Mouse (Mus musculus) G1E (cell line): ENCODE data around the gene Abcc1.

Source experiments
- CTCF ChIP-seq: IDR thresholded peaks from 2 replicates; pipeline ENCODE4 v1.5.1; 2012; ENCODE audit warnings: low read depth, low read length, inconsistent platforms, mixed read lengths
- GATA1 ChIP-seq: IDR thresholded peaks from 2 replicates; pipeline ENCODE4 v1.6.1; 2012; ENCODE audit warnings: borderline replicate concordance, low read length, inconsistent platforms, mixed read lengths
- TAL1 ChIP-seq: conservative IDR thresholded peaks from 2 replicates; pipeline ENCODE4 v1.6.1; 2012; ENCODE audit warnings: low read depth, low read length, inconsistent platforms, mixed read lengths

- TF ChIP-seq CTCF, result no peak
- TF ChIP-seq TAL1, result no peak
- TF ChIP-seq GATA1, result no peak
Measured at GRCm38 (mm10) chr16:14435526-14435925, 74.2 kb downstream of the Abcc1 start.
